Mouse (Mus musculus): ENCODE measurements around the gene Gdpd1. TPM values are rescaled to one million over a fixed set of nuclear protein-coding genes. Genes with fewer than 3 reads are reported as not detected.
A peak's percentile ranks its signal among the peaks of the same experiment; 100 is the strongest.

Gdpd1 gene
- polyA plus RNA-seq, 1 experiment = 1.9 TPM

DNA sequence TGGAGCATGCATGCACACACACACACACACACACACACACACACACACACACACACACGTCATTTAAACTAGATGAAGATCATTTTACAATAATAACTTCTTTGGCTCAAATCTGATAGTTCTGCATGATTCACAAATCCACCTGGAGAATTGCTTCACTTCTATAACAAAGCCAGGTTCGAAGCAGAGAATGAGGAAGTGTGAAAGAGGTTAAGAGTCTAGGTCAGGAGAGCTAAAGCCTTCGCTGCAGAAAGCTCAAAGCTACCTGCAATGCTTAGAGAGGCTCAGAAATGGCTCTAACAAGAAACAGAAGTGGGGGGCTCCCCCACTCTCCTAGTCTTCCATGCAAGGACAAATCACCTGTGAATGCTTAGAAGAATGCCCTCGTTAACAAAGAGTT lies 55.8 kb downstream of the Gdpd1 start:
- Histone ChIP-seq H3K27ac (ENCODE audit: insufficient read depth, low read length) (no peak overlapping the region), H3K4me1 (ENCODE audit: control insufficient read depth, insufficient read depth, insufficient read length) (no peaks in the 10 kb centered on the region), H3K4me3 (ENCODE audit: extremely low read depth, insufficient read depth, insufficient read length) (no peak overlapping the region), H3K27me3 (ENCODE audit: control insufficient read depth, insufficient read depth, low read length) (no peaks in the 10 kb centered on the region), H3K36me3 (ENCODE audit: control insufficient read depth, insufficient read depth, low read length) (no peaks in the 10 kb centered on the region)
- WGBS = 51% methylated on average over 4 of the region's 4 CpGs
- TF ChIP-seq CTCF (IDR thresholded peaks at IDR 0.05; ENCODE audit: extremely low read depth, insufficient read depth, insufficient read length, insufficient replicate concordance) (no peak), POLR2A (IDR thresholded peaks at IDR 0.05; ENCODE audit: low read depth, low read length) (no peak)
- DNase-seq (ENCODE audit: low read depth in 1 of 2, low spot score in 2 of 2) = no peak

DNA sequence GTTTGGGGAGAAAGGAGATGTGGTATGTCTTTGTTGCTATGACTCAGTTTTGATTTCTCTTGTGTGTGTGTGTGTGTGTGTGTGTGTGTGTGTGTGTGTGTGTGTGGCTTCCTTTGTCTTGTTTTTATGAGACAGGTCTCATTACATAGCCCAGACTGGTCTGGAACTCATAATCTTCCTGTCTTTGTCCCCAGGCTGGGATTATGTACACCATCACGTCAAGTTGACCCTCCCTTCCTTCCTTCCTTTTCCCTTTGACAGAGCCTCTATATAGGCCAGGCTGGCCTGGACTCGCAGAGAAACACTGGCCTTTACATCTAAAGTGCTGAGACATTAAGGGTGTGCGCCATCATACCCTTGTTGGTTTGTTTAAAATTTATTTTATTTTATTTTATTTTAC lies 58.2 kb downstream of the Gdpd1 start:
- 76% methylated on average over 3 of the region's 3 CpGs for WGBS
- H3K27ac ChIP-seq (ENCODE audit: insufficient read depth, low read length) = no peak overlapping the region
- no peaks in the 10 kb centered on the region for H3K36me3 ChIP-seq (ENCODE audit: control insufficient read depth, insufficient read depth, low read length)
- H3K27me3 ChIP-seq (ENCODE audit: control insufficient read depth, insufficient read depth, low read length) = no peaks in the 10 kb centered on the region
- no peaks in the 10 kb centered on the region for H3K4me1 ChIP-seq (ENCODE audit: control insufficient read depth, insufficient read depth, insufficient read length)
- no peak for DNase-seq (ENCODE audit: low read depth in 1 of 2, low spot score in 2 of 2)
- TF ChIP-seq POLR2A (IDR thresholded peaks at IDR 0.05; ENCODE audit: low read depth, low read length) (no peak), CTCF (IDR thresholded peaks at IDR 0.05; ENCODE audit: extremely low read depth, insufficient read depth, insufficient read length, insufficient replicate concordance) (no peak)
- H3K4me3 ChIP-seq (ENCODE audit: extremely low read depth, insufficient read depth, insufficient read length) = no peak overlapping the region

DNA sequence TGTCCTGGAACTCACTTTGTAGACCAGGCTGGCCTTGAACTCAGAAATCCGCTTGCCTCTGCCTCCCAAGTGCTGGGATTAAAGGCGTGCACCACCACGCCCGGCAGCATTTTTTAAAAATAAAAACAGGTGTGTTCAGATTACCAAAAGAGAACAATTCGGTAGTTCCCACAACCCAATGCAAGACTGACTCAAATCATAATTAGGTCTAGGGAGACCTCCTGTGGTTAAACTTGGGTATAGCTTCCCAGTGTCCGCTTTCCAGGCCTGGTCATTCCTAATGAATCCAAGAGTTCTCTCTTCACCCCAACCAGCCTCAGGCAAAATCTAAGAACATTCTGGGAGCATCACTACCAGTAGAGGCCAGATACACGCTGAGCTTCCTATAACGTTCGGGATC lies 63.4 kb downstream of the Gdpd1 start:
- WGBS = 27% methylated on average over 9 of the region's 9 CpGs
- peak in 1 of 2 experiments; percentile 12 for DNase-seq (ENCODE audit: low read depth in 1 of 2, low spot score in 2 of 2)

DNA sequence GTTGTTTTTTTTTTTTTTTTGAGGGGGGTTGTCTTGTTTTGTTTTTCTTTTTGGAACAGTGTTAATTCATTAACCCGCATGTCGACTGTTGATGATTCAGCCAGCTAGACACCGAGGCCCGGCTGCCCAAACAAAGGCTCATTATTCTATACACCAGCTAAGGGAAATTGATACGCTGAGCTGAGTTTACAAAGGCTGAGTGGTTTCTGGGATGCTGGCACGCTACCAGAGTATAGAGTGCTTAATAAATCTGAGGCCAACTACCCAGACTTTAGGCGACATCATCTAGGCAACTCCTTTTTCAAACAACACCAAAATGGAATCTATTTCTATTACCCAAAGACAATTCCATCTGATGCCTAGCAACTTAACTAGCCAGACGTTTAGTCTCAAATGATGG lies 66.5 kb downstream of the Gdpd1 start:
- Histone ChIP-seq H3K27me3 (ENCODE audit: control insufficient read depth, insufficient read depth, low read length) (no peaks in the 10 kb centered on the region), H3K27ac (ENCODE audit: insufficient read depth, low read length) (no peak overlapping the region), H3K4me3 (ENCODE audit: extremely low read depth, insufficient read depth, insufficient read length) (no peak overlapping the region), H3K4me1 (ENCODE audit: control insufficient read depth, insufficient read depth, insufficient read length) (no peaks in the 10 kb centered on the region), H3K36me3 (ENCODE audit: control insufficient read depth, insufficient read depth, low read length) (no peaks in the 10 kb centered on the region)
- TF ChIP-seq CTCF (IDR thresholded peaks at IDR 0.05; ENCODE audit: extremely low read depth, insufficient read depth, insufficient read length, insufficient replicate concordance) = no peak
- TF ChIP-seq POLR2A (IDR thresholded peaks at IDR 0.05; ENCODE audit: low read depth, low read length) = no peak
- no peak for DNase-seq (ENCODE audit: low read depth in 1 of 2, low spot score in 2 of 2)
- 89% methylated on average over 8 of the region's 8 CpGs for WGBS

More for the DNA sequence above, 63.4 kb downstream of the Gdpd1 start:
- no peaks in the 10 kb centered on the region for H3K27me3 ChIP-seq (ENCODE audit: control insufficient read depth, insufficient read depth, low read length)
- H3K4me1 ChIP-seq (ENCODE audit: control insufficient read depth, insufficient read depth, insufficient read length) = no peaks in the 10 kb centered on the region
- H3K36me3 ChIP-seq (ENCODE audit: control insufficient read depth, insufficient read depth, low read length) = no peaks in the 10 kb centered on the region
- H3K27ac ChIP-seq (ENCODE audit: insufficient read depth, low read length) = no peak overlapping the region
- no peak overlapping the region for H3K4me3 ChIP-seq (ENCODE audit: extremely low read depth, insufficient read depth, insufficient read length)
- no peak for TF ChIP-seq CTCF (IDR thresholded peaks at IDR 0.05; ENCODE audit: extremely low read depth, insufficient read depth, insufficient read length, insufficient replicate concordance)
- no peak for TF ChIP-seq POLR2A (IDR thresholded peaks at IDR 0.05; ENCODE audit: low read depth, low read length)

DNA sequence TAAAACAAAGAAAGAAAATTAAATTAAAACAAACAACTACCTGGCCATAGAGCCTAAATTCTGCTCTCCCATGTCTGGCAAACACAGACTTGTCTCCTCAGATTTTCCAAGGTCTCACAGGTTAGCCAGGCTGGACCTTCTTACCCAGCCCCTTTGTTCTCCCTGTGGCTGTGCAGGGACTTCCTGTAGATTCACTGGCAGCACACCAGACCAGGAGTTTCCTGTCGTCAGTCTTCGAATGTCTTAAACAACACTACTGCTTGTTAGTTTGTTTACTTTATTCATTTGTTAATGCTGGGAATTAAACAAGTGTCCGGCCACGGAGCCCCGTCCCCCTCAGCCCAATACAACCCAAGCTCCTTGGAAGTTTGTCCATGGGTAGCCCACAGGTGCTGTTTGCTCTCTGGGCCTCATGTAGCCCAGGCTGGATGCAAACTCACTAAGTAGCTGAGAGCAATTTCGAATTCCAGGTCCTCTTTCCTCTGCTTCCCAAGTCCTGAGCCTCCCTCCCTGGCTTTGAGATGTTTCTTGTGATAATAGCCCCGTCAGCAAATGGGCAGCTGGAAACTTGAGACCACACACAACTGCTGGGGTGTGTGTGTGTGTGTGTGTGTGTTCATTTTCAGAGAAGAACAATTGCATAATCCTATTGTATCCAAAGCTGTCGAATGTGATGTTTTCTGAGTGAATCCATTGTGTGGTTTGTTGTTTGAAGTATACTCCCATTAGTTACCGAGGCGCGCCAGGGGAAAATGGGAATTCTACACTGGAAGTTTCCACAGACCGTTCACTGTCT lies 68.7 kb downstream of the Gdpd1 start:
- 65% methylated on average over 12 of the region's 12 CpGs for WGBS
- H3K27ac ChIP-seq (ENCODE audit: insufficient read depth, low read length) = no peak overlapping the region
- DNase-seq (ENCODE audit: low read depth in 1 of 2, low spot score in 2 of 2) = no peak
- no peak for TF ChIP-seq POLR2A (IDR thresholded peaks at IDR 0.05; ENCODE audit: low read depth, low read length)
- no peak for TF ChIP-seq CTCF (IDR thresholded peaks at IDR 0.05; ENCODE audit: extremely low read depth, insufficient read depth, insufficient read length, insufficient replicate concordance)
- H3K27me3 ChIP-seq (ENCODE audit: control insufficient read depth, insufficient read depth, low read length) = no peaks in the 10 kb centered on the region
- H3K36me3 ChIP-seq (ENCODE audit: control insufficient read depth, insufficient read depth, low read length) = no peaks in the 10 kb centered on the region
- H3K4me1 ChIP-seq (ENCODE audit: control insufficient read depth, insufficient read depth, insufficient read length) = no peaks in the 10 kb centered on the region
- H3K4me3 ChIP-seq (ENCODE audit: extremely low read depth, insufficient read depth, insufficient read length) = no peak overlapping the region

DNA sequence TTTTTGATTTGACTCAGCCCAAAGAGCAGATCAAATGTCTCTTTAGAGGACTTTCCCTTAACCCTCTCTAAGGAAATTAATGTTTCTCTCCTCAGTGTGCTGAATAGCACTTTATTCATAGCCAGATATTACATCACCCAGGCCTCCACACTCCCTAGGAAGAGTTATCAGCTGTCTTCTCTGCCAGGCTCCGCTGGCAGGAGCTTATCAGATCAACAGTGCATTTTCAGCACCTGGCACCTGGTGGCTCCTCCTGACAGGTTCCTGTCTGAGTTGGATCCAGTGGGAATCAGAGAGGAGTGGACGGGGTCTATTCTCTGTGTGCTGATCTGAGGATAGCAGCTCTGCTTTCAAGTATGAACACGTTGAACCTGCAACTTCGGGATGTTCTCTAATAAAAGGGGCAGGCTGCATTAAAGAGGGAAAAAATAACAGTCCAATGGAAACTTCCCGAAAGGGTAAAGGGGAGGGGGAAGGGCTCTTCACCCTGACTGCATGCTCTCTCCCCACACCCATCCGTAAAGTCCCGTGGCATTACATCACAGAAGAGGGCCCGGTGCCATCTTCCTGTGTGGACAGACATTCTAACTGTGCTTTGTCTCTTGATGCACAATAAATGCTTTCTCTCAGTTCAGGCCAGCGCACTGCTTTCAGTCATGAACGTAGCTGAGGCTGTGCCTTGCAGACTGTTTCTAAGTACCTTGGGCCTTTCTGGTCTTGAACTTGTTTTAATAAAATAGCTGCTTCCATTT lies 71.6 kb downstream of the Gdpd1 start:
- no peaks in the 10 kb centered on the region for H3K27me3 ChIP-seq (ENCODE audit: control insufficient read depth, insufficient read depth, low read length)
- H3K4me3 ChIP-seq (ENCODE audit: extremely low read depth, insufficient read depth, insufficient read length) = no peak overlapping the region
- TF ChIP-seq CTCF (IDR thresholded peaks at IDR 0.05; ENCODE audit: extremely low read depth, insufficient read depth, insufficient read length, insufficient replicate concordance) = no peak
- TF ChIP-seq POLR2A (IDR thresholded peaks at IDR 0.05; ENCODE audit: low read depth, low read length) = no peak
- no peak for DNase-seq (ENCODE audit: low read depth in 1 of 2, low spot score in 2 of 2)
- WGBS = 79% methylated on average over 10 of the region's 10 CpGs
- H3K36me3 ChIP-seq (ENCODE audit: control insufficient read depth, insufficient read depth, low read length) = no peaks in the 10 kb centered on the region
- no peak overlapping the region for H3K27ac ChIP-seq (ENCODE audit: insufficient read depth, low read length)
- no peaks in the 10 kb centered on the region for H3K4me1 ChIP-seq (ENCODE audit: control insufficient read depth, insufficient read depth, insufficient read length)

DNA sequence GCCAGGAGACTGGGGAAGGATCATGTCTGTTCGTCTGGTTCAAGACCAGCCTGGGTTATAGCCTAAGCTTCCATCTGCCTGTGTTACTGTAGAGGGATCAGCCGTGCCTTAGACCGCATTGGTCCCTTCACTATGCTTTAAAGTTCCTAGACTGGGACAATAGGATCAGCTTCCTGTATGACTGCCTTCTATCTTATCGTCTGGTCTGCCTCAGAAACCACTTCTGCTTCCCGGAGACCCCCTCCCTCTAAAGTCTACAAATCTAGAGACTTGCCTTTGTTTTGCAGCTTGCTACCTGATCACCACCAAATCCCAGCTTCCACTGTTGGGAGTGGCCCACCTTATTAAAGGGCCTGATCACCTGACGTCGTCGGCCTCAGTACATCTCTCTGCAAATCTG lies 72.6 kb downstream of the Gdpd1 start:
- no peak overlapping the region for H3K27ac ChIP-seq (ENCODE audit: insufficient read depth, low read length)
- H3K4me3 ChIP-seq (ENCODE audit: extremely low read depth, insufficient read depth, insufficient read length) = no peak overlapping the region
- H3K36me3 ChIP-seq (ENCODE audit: control insufficient read depth, insufficient read depth, low read length) = no peaks in the 10 kb centered on the region
- 71% methylated on average over 8 of the region's 8 CpGs for WGBS
- TF ChIP-seq CTCF (IDR thresholded peaks at IDR 0.05; ENCODE audit: extremely low read depth, insufficient read depth, insufficient read length, insufficient replicate concordance) (no peak), POLR2A (IDR thresholded peaks at IDR 0.05; ENCODE audit: low read depth, low read length) (no peak)
- no peaks in the 10 kb centered on the region for H3K27me3 ChIP-seq (ENCODE audit: control insufficient read depth, insufficient read depth, low read length)
- H3K4me1 ChIP-seq (ENCODE audit: control insufficient read depth, insufficient read depth, insufficient read length) = no peaks in the 10 kb centered on the region
- no peak for DNase-seq (ENCODE audit: low read depth in 1 of 2, low spot score in 2 of 2)

All from spleen, adult 2 months (tissue).